Mouse (Mus musculus) layer of hippocampus, adult 2 months (tissue): ENCODE measurements at regions not wholly inside any gene's neighbourhood (a gene's known extent, or its start where the extent isn't known, plus 50 kb on each side); places are given as distances from the start of the nearest gene placed in this dataset.

Source experiments
- DNase-seq, 2 experiments: peaks; one replicate each; pipeline ENCODE4 v3.0.0; 2022; ENCODE audit warnings: low spot score in 2 of 2
- H3K27ac ChIP-seq: fragments of 200-600 bp; 2 replicates; pipeline ENCODE4 v1.8.1; 2022
- H3K4me3 ChIP-seq: fragments of 200-600 bp; 2 replicates; pipeline ENCODE4 v1.8.1; 2022; ENCODE audit warnings: mild to moderate bottlenecking
- CTCF ChIP-seq: fragments of 200-600 bp; conservative IDR thresholded peaks from 2 replicates; pipeline ENCODE4 v1.8.1; 2022; ENCODE audit warnings: antibody characterized with exemption, mild to moderate bottlenecking, moderate library complexity

GRCm38 (mm10) chr2:106256012-106256411 is 252.7 kb upstream of the Dnajc24 start:
- no peak for DNase-seq
- TF ChIP-seq CTCF: no peak
- Histone ChIP-seq H3K4me3 (no peak overlapping the region), H3K27ac (no peak overlapping the region)

GRCm38 (mm10) chr2:106234358-106234757 is 231.0 kb upstream of the Dnajc24 start:
- no peak overlapping the region for H3K27ac ChIP-seq
- no peak overlapping the region for H3K4me3 ChIP-seq
- no peak for TF ChIP-seq CTCF
- no peak for DNase-seq

GRCm38 (mm10) chr2:106231136-106231535 is 227.8 kb upstream of the Dnajc24 start:
- H3K27ac ChIP-seq: no peak overlapping the region
- no peak for DNase-seq
- TF ChIP-seq CTCF: no peak
- H3K4me3 ChIP-seq: no peak overlapping the region

- Histone ChIP-seq H3K27ac (no peak overlapping the region), H3K4me3 (no peak overlapping the region)
- TF ChIP-seq CTCF: no peak
- DNase-seq: no peak
Measured at GRCm38 (mm10) chr2:106230021-106230420, 226.7 kb upstream of the Dnajc24 start.

GRCm38 (mm10) chr2:106228249-106228648 is 224.9 kb upstream of the Dnajc24 start:
- no peak for DNase-seq
- no peak for TF ChIP-seq CTCF
- H3K4me3 ChIP-seq: no peak overlapping the region
- no peak overlapping the region for H3K27ac ChIP-seq

GRCm38 (mm10) chr2:106216169-106216568 is 212.8 kb upstream of the Dnajc24 start:
- no peak for TF ChIP-seq CTCF
- peak in 1 of 2 experiments; percentile 65 for DNase-seq
- Histone ChIP-seq H3K4me3 (no peak overlapping the region), H3K27ac (peak overlapping the region; percentile 70)

GRCm38 (mm10) chr2:106213740-106214139 is 210.4 kb upstream of the Dnajc24 start:
- DNase-seq: no peak
- no peak for TF ChIP-seq CTCF
- H3K4me3 ChIP-seq: no peak overlapping the region
- no peak overlapping the region for H3K27ac ChIP-seq

- TF ChIP-seq CTCF: no peak
- Histone ChIP-seq H3K4me3 (no peak overlapping the region), H3K27ac (no peak overlapping the region)
- no peak for DNase-seq
Measured at GRCm38 (mm10) chr2:106210773-106211172, 207.4 kb upstream of the Dnajc24 start.

- DNase-seq: no peak
- no peak overlapping the region for H3K4me3 ChIP-seq
- H3K27ac ChIP-seq: no peak overlapping the region
- no peak for TF ChIP-seq CTCF
Measured at GRCm38 (mm10) chr2:106208767-106209250, 205.5 kb upstream of the Dnajc24 start.

GRCm38 (mm10) chr2:106200130-106200529 is 196.8 kb upstream of the Dnajc24 start:
- Histone ChIP-seq H3K27ac (no peak overlapping the region), H3K4me3 (no peak overlapping the region)
- no peak for DNase-seq
- TF ChIP-seq CTCF: peak; percentile 39

GRCm38 (mm10) chr2:106195170-106195569 is 191.8 kb upstream of the Dnajc24 start:
- no peak overlapping the region for H3K4me3 ChIP-seq
- no peak for DNase-seq
- no peak overlapping the region for H3K27ac ChIP-seq
- TF ChIP-seq CTCF: no peak

GRCm38 (mm10) chr2:106194369-106195023 is 191.1 kb upstream of the Dnajc24 start:
- Histone ChIP-seq H3K4me3 (peak overlapping the region; percentile 6; the same call in 1 of the 2 replicates), H3K27ac (0 out of 2 replicates have a peak overlapping the region, but pooled peaks have one; percentile 32)
- TF ChIP-seq CTCF: peak; percentile 84
- DNase-seq: peak; percentile 58 to 82

GRCm38 (mm10) chr2:106193889-106194347 is 190.6 kb upstream of the Dnajc24 start:
- 0 out of 2 replicates have a peak overlapping the region, but pooled peaks have one; percentile 32 for H3K27ac ChIP-seq
- TF ChIP-seq CTCF: no peak
- no peak for DNase-seq
- peak overlapping the region; percentile 6; the same call in 1 of the 2 replicates for H3K4me3 ChIP-seq
